Mouse (Mus musculus) myocyte (in vitro differentiated cells): ENCODE results near the gene Tmem165.

Experiments used
- CEBPB ChIP-seq: IDR thresholded peaks from 2 replicates; pipeline ENCODE4 v1.6.1; 2011; ENCODE audit warnings: mild to moderate bottlenecking, moderate library complexity; ENCODE audit not compliant: poor library complexity, insufficient read depth, severe bottlenecking
- E2F4 ChIP-seq: IDR thresholded peaks from one replicate; pipeline ENCODE4 v1.6.1; 2011; ENCODE audit warnings: mild to moderate bottlenecking, control low read depth, moderate library complexity; ENCODE audit not compliant: insufficient read depth
- MAX ChIP-seq: IDR thresholded peaks from one replicate; pipeline ENCODE4 v1.6.1; 2011; ENCODE audit warnings: low read depth, mild to moderate bottlenecking, control low read depth
- MYOD1 ChIP-seq, 3 experiments: IDR thresholded peaks; one replicate each; pipeline ENCODE4 v1.6.1; 2011; ENCODE audit warnings: control low read depth in 2 of 3, low read depth in 2 of 3, mild to moderate bottlenecking in 2 of 3, moderate library complexity in 1 of 3; ENCODE audit not compliant: insufficient read length in 2 of 3, control insufficient read depth in 1 of 3
- POLR2A ChIP-seq: IDR thresholded peaks from one replicate; pipeline ENCODE4 v1.6.1; 2011; ENCODE audit warnings: low read depth, mild to moderate bottlenecking, control low read depth, moderate library complexity; ENCODE audit not compliant: insufficient read length
- POLR2AphosphoS2 ChIP-seq: IDR thresholded peaks from one replicate; pipeline ENCODE4 v1.6.1; 2011; ENCODE audit warnings: low read depth, control low read depth; ENCODE audit not compliant: insufficient read length
- REST ChIP-seq: IDR thresholded peaks from one replicate; pipeline ENCODE4 v1.6.1; 2011; ENCODE audit warnings: mild to moderate bottlenecking, control low read depth, moderate library complexity; ENCODE audit not compliant: insufficient read depth, insufficient read length
- TCF12 ChIP-seq: IDR thresholded peaks from one replicate; pipeline ENCODE4 v1.6.1; 2011; ENCODE audit warnings: mild to moderate bottlenecking, control low read depth; ENCODE audit not compliant: poor library complexity, insufficient read depth, severe bottlenecking
- TCF3 ChIP-seq: IDR thresholded peaks from one replicate; pipeline ENCODE4 v1.6.1; 2011; ENCODE audit warnings: low read depth, control low read depth; ENCODE audit not compliant: insufficient read length
- USF1 ChIP-seq: IDR thresholded peaks from one replicate; pipeline ENCODE4 v1.6.1; 2011; ENCODE audit warnings: low read depth, mild to moderate bottlenecking, control low read depth, moderate library complexity

DNA sequence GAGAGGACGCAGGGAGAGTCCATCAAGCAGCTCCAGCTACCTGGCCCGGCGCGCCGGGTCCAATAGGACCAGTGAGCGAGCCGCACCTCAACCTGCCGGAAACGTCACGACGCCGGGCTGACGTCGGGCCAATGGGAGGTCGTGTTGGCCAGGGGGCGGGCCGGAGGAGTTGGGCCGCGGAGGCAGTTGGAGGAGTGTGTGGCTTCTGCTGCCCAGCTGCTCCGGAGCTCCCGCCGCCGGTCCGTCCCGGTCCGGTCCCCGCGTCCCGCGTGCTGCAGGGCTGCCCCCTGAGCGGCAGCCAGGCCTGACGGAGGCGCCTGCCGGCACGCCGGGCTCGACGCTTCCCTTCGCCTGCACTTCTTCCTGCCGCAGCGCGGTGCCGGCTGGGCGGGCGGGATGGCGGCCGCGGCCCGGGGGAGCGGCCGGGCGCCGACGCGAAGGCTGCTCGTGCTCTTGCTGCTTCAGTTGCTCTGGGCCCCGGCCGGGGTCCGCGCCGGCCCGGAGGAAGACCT, at the start of gene Tmem165:
- no peak for TF ChIP-seq MAX
- peak; percentile 99 for TF ChIP-seq POLR2A
- TF ChIP-seq USF1 = no peak
- peak in 2 of 3 experiments; percentile 35 to 71 for TF ChIP-seq MYOD1 (IDR thresholded peaks at IDR 0.05; ENCODE audit: control insufficient read depth in 1 of 3, insufficient read length in 2 of 3, low read depth in 2 of 3)
- no peak for TF ChIP-seq TCF12
- no peak for TF ChIP-seq REST
- no peak for TF ChIP-seq TCF3
- no peak for TF ChIP-seq CEBPB
- peak; percentile 11 for TF ChIP-seq E2F4
- TF ChIP-seq POLR2AphosphoS2 = peak; percentile 98
